Mouse (Mus musculus): ENCODE results near the gene Rrp1b.

GRCm38 (mm10) chr17:32022551-32022950 is 13.3 kb upstream of the Rrp1b start:
- TF ChIP-seq CTCF (IDR thresholded peaks at IDR 0.05; ENCODE audit: low read depth) (no peak), EP300 (IDR thresholded peaks at IDR 0.05; ENCODE audit: low read depth) (no peak)
